Mouse (Mus musculus) liver, embryonic 14.5 days (tissue): Measurements from ENCODE around the gene Ndufa12. TPM values are rescaled to one million over a fixed set of nuclear protein-coding genes. Genes with fewer than 3 reads are reported as not detected.

Source experiments
- ATAC-seq: fragments of 200-750 bp; cut with Nextera tagmentation; 2 replicates; pipeline ENCODE4 v1.8.0; 2017; ENCODE audit warnings: moderate number of reproducible peaks, mild to moderate bottlenecking, moderate library complexity; ENCODE audit not compliant: insufficient read depth
- DNase-seq, 3 experiments: peaks; one replicate each; pipeline ENCODE4 v3.0.0-alpha.2; 2012 to 2013; ENCODE audit warnings: low read depth in 3 of 3, low spot score in 3 of 3
- H3K27ac ChIP-seq: fragments of 300-500 bp; sonication (generic); 2 replicates; pipeline ENCODE4 v1.5.1; 2014; ENCODE audit warnings: moderate library complexity, mild to moderate bottlenecking, control low read depth, inconsistent platforms
- H3K27me3 ChIP-seq: fragments of 300-500 bp; sonication (generic); 2 replicates; pipeline ENCODE4 v1.6.1; 2014; ENCODE audit warnings: mild to moderate bottlenecking, low read length, moderate library complexity; ENCODE audit not compliant: control insufficient read depth, insufficient read depth
- H3K36me3 ChIP-seq: fragments of 300-500 bp; sonication (generic); replicated peaks from 2 replicates; pipeline ENCODE4 v1.6.1; 2014; ENCODE audit warnings: low read depth; ENCODE audit not compliant: control insufficient read depth, insufficient read depth
- H3K4me1 ChIP-seq, 2 experiments: fragments of 200-500 bp in 1 of 2; fragments of 300-500 bp in 1 of 2; sonication (generic) in 1 of 2; replicated peaks; 2 replicates each; pipeline ENCODE4 v1.6.1; 2012 to 2014; ENCODE audit warnings: antibody characterized with exemption in 1 of 2, inconsistent platforms in 1 of 2, low read length in 1 of 2; ENCODE audit not compliant: control insufficient read depth in 2 of 2, insufficient read depth in 2 of 2
- H3K4me2 ChIP-seq: fragments of 300-500 bp; sonication (generic); 2 replicates; pipeline ENCODE4 v1.6.1; 2014; ENCODE audit warnings: low read depth, mild to moderate bottlenecking, control low read depth, moderate library complexity
- H3K4me3 ChIP-seq, 2 experiments: fragments of 200-500 bp in 1 of 2; fragments of 300-500 bp in 1 of 2; sonication (generic) in 1 of 2; 2 replicates each; pipeline ENCODE4 v1.5.1; 2012 to 2014; ENCODE audit warnings: low read depth in 2 of 2, low read length in 2 of 2, mild to moderate bottlenecking in 2 of 2, control low read depth in 1 of 2, inconsistent platforms in 1 of 2, moderate library complexity in 1 of 2; ENCODE audit not compliant: insufficient read depth in 1 of 2
- H3K9ac ChIP-seq: fragments of 300-500 bp; sonication (generic); replicated peaks from 2 replicates; pipeline ENCODE4 v1.6.1; 2014; ENCODE audit warnings: mild to moderate bottlenecking, control low read depth, moderate library complexity
- H3K9me3 ChIP-seq: fragments of 300-500 bp; sonication (generic); 2 replicates; pipeline ENCODE4 v1.6.1; 2016; ENCODE audit warnings: low read length, mixed read lengths; ENCODE audit not compliant: control insufficient read depth
- CTCF ChIP-seq: IDR thresholded peaks from 2 replicates; pipeline ENCODE4 v1.5.1; 2016; ENCODE audit warnings: antibody characterized with exemption, low read depth, control low read depth
- EP300 ChIP-seq: IDR thresholded peaks from 2 replicates; pipeline ENCODE4 v1.6.1; 2016; ENCODE audit warnings: antibody characterized with exemption, low read depth
- WGBS: fragments of 180-500 bp; shearing (Covaris S2); extraction: QIAGEN DNeasy Blood & Tissue Kit; methylation state at CpG from one replicate; pipeline ENCODE4 v1.1.7; 2014; ENCODE audit not compliant: insufficient replicate concordance; 5-methylcytosine and 5-hydroxymethylcytosine counted together
- polyA plus RNA-seq, 2 experiments: library from polyadenylated mRNA; depleted of rRNA in 1 of 2; stranded (reverse) in 1 of 2; unstranded in 1 of 2; fragments of >200 nt; fragmentation: Nextera tagmentation in 1 of 2; extraction: Ambion mirVana in 1 of 2; gene quantifications; 2 replicates each; pipeline versions ENCODE4 v1.2.1 to v1.2.3; 2012 to 2014

Ndufa12 gene
- polyA plus RNA-seq, 2 experiments: 80.2 to 213 TPM

DNA sequence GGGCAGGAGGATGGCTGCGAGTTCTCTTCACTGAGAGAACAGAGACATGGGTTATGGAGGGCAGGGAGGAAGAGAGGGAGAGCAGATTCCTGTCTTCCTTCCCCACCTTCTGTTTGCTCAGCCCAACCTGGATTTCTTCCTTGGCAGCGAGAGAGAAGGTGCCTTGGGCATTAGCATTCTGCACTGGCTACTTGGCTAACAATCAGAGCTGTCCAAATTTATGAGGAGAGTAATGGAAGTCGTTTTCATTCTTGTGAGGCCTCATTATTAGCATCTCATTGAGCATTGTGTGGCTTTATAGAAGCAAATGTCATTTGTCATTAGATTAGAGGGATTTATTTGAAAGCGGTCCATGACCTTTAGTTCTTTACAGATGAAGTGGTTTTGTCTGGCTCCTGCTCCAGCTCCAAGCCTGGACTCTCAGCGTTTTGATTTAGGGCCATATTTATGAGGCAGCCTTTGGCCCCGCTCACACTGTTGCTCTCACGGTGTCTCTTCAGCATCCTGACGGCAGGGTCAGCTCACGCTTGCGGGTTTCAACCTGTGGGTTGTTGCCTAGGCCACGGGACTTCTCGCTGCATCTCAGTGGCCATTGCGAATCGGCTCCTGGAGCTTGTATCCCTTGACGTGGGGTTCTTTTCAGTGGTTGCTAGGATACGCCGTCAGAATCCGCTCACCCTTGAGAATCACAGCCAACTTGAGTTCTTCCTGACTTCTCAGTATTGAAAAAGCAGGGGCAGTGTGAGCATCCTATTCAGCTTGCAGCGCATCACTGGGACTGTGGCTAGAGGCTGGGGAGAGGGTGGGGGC, 31.9 kb downstream of the Ndufa12 start:
- no peaks in the 10 kb centered on the region for H3K27me3 ChIP-seq
- no peak for DNase-seq
- 69% methylated on average over 19 of the region's 19 CpGs for WGBS
- no peak overlapping the region for H3K4me3 ChIP-seq
- H3K9ac ChIP-seq: no peak overlapping the region
- no peak for ATAC-seq
- no peaks in the 10 kb centered on the region for H3K36me3 ChIP-seq
- no peak overlapping the region for H3K4me2 ChIP-seq
- no peaks in the 10 kb centered on the region for H3K9me3 ChIP-seq
- H3K27ac ChIP-seq: no peak overlapping the region
- H3K4me1 ChIP-seq: no peaks in the 10 kb centered on the region
- TF ChIP-seq CTCF (no peak), EP300 (no peak)

- no peaks in the 10 kb centered on the region for H3K36me3 ChIP-seq
- TF ChIP-seq EP300: no peak
- no peak for TF ChIP-seq CTCF
- WGBS: 55% methylated on average over 6 of the region's 6 CpGs
- ATAC-seq (no peak), DNase-seq (no peak)
- H3K4me1 ChIP-seq: no peaks in the 10 kb centered on the region
- no peak overlapping the region for H3K4me3 ChIP-seq
- no peaks in the 10 kb centered on the region for H3K9me3 ChIP-seq
- no peak overlapping the region for H3K27ac ChIP-seq
- no peaks in the 10 kb centered on the region; the same call in 1 of the 2 replicates for H3K27me3 ChIP-seq
- H3K9ac ChIP-seq: no peak overlapping the region
- no peak overlapping the region for H3K4me2 ChIP-seq
Measured at GRCm38 (mm10) chr10:94231025-94231424, 32.5 kb downstream of the Ndufa12 start.

DNA sequence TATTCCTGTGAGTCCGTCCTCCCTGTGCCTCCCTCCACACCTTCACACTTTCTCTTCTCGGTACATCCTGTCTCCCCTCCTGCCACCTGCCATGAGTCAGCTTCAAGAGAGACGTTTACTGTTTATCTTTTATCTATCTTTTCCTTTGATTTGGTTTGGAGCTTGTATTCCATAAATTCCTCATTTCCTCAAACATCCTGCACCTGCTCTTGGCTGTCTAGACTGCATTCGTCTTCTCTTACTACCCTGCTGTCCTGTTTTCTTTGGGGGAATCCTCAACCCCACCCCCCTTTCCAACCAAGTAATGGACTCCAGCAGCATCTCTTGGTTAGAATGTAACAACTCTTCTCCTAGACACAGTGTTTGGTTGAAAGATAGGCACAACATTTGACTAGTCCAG, 36.7 kb downstream of the Ndufa12 start:
- no peaks in the 10 kb centered on the region for H3K9me3 ChIP-seq
- no peak overlapping the region for H3K4me2 ChIP-seq
- TF ChIP-seq EP300 (no peak), CTCF (no peak)
- ATAC-seq (no peak), DNase-seq (no peak)
- no peak overlapping the region for H3K4me3 ChIP-seq
- no peak overlapping the region for H3K27ac ChIP-seq
- H3K36me3 ChIP-seq: no peaks in the 10 kb centered on the region
- WGBS: 40% methylated on average over 4 of the region's 4 CpGs
- no peaks in the 10 kb centered on the region for H3K4me1 ChIP-seq
- H3K9ac ChIP-seq: no peak overlapping the region
- H3K27me3 ChIP-seq: no peaks in the 10 kb centered on the region; the same call in 1 of the 2 replicates

- H3K36me3 ChIP-seq: no peaks in the 10 kb centered on the region
- H3K9ac ChIP-seq: no peak overlapping the region
- ATAC-seq (no peak), DNase-seq (no peak)
- no peak for TF ChIP-seq CTCF
- TF ChIP-seq EP300: no peak
- H3K4me3 ChIP-seq: no peak overlapping the region
- no peaks in the 10 kb centered on the region for H3K9me3 ChIP-seq
- H3K4me1 ChIP-seq: no peaks in the 10 kb centered on the region
- no peak overlapping the region for H3K27ac ChIP-seq
- H3K27me3 ChIP-seq: no peaks in the 10 kb centered on the region
- WGBS: 62% methylated on average over 2 of the region's 2 CpGs
- no peak overlapping the region for H3K4me2 ChIP-seq
Measured at GRCm38 (mm10) chr10:94241346-94241745, 42.8 kb downstream of the Ndufa12 start.

- no peaks in the 10 kb centered on the region for H3K36me3 ChIP-seq
- WGBS: 73% methylated on average over 7 of the region's 7 CpGs
Measured at GRCm38 (mm10) chr10:94247748-94248349, 49.3 kb downstream of the Ndufa12 start.

More at GRCm38 (mm10) chr10:94247748-94248349, 49.3 kb downstream of the Ndufa12 start:
- Histone ChIP-seq H3K27ac (no peak overlapping the region), H3K27me3 (no peaks in the 10 kb centered on the region), H3K9me3 (no peaks in the 10 kb centered on the region), H3K4me2 (no peak overlapping the region), H3K9ac (no peak overlapping the region), H3K4me3 (no peak overlapping the region), H3K4me1 (peaks cover 19 to 24% of the 10 kb centered on the region in 2 experiments)
- no peak for DNase-seq
- ATAC-seq: no peak
- TF ChIP-seq EP300: no peak
- TF ChIP-seq CTCF: no peak
